Mouse (Mus musculus): ENCODE measurements at regions not wholly inside any gene's neighbourhood (a gene's known extent, or its start where the extent isn't known, plus 50 kb on each side); places are given as distances from the start of the nearest gene placed in this dataset.
"Not testable (repeated sequence)": the region's sequence is repeated elsewhere in the genome, so short reads cannot be mapped to it uniquely, and the experiment has no call there.

DNA sequence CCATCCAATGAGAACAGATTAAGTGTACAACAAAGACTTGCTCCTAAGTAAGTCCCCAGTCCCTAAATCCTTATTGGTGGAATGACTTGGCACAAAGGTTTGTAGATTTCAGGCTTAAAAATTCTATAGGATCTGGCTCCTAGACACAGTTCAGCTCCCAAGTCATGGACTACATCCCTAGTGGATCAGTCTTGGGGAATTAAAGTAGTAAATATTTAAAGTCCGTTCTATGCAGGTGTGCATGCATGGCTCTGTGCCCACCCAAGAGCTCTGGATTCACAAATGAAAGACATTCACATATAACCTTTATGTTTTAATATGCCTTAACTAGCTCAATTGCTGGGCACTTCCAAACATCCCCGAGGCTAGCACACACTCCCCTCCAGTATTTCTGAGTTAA, 162.8 kb downstream of the Akr1d1 start:
- no peak for DNase-seq (ENCODE audit: low read depth, low spot score)

DNA sequence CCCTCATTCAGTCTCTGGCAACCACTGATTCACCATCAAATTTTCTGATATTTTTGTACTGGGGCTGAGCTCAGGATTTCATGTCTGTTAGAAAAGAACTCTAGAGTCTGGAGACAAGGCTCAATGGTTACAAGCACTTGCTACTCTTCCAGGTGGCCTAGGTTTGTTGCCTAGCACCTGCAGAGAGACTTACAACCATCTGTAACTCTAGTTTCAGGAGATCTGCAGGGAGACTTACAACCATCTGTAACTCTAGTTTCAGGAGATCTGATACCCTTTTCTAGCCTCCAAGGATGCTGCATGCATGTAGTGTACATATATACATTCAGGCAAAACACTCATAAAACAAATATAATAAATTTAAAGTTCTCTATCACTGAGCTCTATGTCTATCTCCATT, 166.1 kb downstream of the Akr1d1 start:
- DNase-seq (ENCODE audit: low read depth, low spot score), result no peak

DNA sequence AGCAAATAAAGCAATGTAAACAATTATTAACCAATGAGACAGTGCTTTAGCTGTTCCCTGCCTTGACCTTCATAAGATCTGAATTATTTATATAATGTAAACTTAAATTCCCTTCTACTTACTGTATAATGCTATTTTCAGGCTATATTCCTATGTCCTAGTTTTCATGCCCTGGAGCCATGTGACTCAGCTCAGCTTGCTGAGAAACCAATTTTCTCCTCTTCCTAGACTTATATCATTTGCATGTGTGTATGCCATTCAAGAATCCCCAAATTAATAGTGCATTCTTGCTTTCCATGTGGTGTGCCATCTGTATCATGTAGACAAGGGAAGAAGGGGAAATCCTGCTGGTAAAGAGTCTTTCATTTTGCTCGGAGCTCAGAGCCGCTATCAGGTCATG, 166.7 kb upstream of the Trim24 start:
- no peak for DNase-seq (ENCODE audit: low read depth, low spot score)

DNA sequence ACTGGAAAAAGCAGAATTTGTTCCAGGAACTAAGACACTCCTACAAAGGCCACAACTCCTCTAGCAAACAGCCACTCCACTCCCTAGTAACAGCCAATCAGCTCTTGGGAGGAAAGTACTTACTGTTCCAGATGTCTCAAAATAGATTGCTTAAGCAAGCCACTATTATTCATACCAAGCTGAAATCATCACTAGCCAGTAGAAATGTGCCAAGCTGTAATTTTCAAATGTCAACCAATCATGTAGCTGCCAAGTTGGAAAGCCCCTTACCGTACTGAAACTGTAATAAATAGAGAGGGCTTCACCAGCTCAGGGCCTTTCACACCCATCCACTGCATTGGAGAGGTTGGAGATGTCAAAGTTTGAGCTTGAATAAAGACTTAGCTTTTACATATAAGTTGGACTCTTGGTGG, 164.9 kb upstream of the Trim24 start:
- no peak for DNase-seq (ENCODE audit: low read depth, low spot score)

DNA sequence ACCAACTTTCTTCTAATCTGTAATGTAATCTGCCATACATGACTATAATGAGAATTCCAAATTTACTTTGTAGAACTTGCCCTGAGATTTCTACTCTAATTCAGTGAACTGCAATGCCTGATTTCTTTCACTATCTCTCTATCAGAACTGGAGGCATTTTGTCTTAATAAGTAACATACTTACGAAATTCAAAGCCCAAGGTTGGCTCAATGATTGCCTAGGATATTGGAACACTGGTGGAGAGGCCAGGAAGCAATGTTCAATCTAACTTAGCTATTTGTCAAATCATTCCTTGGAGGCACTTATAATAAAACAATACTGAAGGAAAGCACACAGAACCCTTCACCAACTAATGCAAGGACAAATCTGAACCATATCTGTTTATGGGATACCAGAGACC, 162.9 kb upstream of the Trim24 start:
- not testable (repeated sequence) for DNase-seq (ENCODE audit: low read depth, low spot score)

DNA sequence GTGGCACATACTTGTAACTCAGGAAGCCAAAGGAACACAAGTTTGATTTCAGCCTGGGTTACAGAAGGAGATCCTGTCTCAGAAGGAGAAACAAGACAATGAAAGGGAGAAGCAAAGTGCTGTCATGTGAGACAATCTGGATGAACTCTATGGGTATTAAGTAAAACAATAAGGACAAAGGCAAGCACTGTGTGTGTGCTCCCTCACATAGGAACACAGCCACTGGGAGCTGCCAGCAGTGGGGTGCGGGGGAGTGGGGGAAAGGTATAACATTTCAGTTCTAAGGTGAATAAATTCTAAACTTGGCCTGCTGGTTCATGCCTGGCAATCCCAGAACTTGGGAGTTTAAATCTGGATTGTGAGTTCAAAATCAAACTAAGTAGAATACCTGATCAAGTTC, 158.8 kb upstream of the Trim24 start:
- no peak for DNase-seq (ENCODE audit: low read depth, low spot score)

DNA sequence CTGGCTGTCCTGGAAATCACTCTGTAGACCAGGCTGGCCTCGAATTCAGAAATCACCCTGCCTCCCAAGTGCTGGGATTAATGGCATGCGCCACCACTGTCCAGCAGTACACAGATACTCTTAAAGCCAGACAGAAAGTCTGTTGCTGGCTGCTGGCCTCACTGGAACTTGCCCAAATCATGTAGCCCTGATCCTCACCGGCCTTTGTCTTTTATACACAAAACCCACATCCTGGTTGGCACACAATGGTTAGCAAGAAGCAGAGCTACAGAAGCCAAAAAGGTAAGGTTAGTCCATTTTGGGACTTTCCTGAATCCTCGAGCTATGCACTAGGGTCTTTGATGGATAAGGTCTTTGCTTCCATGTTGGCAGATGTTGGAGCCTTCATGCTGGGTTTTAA, 157.2 kb upstream of the Trim24 start:
- DNase-seq (ENCODE audit: low read depth, low spot score), result no peak

DNA sequence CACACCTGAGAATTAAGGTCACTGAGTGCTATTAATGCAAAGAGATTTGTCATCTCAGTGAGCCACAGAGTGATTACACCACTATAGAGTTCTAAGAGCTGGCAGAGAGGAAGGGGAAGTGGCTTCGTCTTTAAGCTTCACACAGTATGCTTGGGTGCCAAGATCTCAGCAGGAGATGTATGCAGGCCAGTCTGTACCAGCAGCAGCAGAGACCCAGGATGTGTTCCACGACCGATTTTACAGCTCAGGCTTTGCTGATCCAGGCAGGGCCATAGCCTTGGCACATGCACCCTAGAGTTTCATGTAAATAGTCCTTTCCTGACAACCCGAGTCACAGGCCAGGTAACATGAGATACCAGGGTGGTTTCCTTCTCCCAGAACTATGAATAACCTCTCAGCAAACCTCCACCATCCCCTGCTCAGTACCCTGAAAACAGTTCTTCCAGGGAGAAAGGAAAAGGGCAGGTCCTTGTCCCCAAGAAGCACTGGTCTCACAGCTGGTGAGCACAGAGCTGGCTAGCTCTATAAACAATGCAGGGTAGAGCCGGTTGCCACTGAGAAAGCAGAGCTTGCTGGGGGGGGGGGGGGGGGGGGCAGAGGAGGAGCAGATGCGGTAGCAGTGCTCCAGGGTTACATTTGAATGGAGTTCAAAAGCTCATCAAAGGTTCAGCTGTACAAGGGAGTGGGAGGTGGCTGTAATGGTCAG, 156.2 kb upstream of the Trim24 start:
- no peak for DNase-seq (ENCODE audit: low read depth, low spot score)

DNA sequence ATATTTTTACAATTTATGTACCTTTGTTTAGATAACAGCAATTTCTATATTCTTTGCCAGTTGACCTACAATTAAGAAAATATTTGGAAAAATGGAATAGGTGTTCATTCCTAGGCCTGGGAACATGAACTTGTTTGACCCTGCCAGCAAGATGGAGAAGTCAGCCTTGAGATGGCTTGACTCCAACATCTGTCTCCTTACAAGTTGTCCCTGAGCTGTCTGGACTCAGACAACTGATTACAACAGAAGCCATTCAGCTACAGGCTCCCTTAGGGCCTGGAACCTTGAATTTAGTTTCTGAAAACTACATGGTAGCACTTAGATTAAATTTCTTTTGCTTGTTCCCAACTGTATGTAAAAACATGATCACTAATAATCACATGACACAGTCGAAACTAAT, 148.9 kb upstream of the Trim24 start:
- DNase-seq (ENCODE audit: low read depth, low spot score), result no peak

DNA sequence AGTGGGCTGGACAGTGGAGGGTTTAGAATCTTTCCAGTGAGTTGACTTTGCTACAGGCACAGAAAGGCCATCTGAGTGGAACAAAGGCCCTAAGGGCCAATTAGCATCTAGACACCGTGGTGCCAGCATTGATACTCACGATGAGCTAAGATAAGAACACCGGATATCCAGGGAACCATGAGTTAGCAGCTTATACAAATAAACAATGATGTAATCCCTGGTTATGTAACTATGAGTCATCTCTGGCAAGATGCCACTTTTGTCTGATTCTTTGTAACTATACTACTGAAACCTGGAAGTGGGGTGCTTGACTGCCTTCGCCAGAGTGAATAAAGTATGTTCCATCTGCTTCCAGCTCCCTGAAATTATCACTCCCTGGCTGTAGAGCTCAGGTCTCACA, 147.3 kb upstream of the Trim24 start:
- DNase-seq (ENCODE audit: low read depth, low spot score), result no peak

DNA sequence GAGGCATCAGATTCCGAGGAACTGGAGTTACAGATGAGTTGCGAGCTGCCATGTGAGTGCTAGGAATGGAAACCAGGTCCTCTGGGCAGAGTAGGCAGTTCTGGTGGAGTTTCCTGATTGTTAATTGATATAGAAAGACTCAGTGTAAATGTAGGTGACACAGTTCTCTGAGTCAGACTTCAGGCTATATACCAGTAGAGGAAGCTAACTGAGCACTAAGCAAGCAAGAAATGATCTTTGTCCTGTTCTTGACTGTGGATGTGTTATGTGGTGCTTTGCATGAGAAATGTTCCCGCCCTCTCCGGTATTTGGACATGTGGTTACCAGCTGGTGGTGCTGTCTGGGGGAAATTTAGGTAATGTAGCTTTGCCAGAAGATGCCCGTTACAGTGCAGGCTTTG, 146.4 kb upstream of the Trim24 start:
- DNase-seq (ENCODE audit: low read depth, low spot score), result no peak

DNA sequence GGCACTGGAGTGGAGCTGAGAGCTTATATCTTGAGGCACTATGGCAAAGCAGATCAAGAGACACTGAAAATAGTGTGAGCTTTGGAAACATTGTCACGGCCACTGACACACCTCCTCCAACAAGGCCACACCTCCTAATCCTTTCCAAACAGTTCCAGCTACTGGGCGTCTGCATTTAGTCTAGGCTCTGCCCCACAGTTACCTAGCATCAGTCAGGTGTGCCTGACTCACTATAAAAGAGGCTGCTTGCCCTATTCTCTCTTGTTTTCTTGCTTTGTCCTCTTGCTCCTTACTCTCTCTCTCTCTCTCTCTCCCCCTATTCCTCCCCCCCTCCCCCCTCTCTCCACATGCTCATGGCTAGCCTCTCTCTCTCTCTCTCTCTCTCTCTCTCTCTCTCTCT, 142.0 kb upstream of the Trim24 start:
- DNase-seq (ENCODE audit: low read depth, low spot score), result no peak

DNA sequence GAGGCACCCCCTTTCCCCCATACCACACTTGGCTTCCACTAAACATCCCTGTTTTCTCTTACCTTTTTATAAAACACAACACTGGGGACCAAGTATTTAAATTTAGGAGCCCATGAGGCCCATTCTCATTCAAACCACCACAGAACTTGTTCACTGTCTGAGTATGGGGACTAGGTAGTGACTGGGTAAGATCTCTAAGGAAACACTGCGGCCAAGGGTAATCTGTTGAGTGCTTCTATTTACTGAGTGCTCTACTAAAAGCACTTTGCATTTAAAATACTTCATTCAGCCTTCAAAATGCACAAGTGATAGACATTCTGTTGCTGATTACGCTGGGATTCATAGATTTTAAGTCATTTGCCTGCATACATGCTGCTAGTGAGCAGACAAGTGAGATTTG, 141.4 kb upstream of the Trim24 start:
- no peak for DNase-seq (ENCODE audit: low read depth, low spot score)

DNA sequence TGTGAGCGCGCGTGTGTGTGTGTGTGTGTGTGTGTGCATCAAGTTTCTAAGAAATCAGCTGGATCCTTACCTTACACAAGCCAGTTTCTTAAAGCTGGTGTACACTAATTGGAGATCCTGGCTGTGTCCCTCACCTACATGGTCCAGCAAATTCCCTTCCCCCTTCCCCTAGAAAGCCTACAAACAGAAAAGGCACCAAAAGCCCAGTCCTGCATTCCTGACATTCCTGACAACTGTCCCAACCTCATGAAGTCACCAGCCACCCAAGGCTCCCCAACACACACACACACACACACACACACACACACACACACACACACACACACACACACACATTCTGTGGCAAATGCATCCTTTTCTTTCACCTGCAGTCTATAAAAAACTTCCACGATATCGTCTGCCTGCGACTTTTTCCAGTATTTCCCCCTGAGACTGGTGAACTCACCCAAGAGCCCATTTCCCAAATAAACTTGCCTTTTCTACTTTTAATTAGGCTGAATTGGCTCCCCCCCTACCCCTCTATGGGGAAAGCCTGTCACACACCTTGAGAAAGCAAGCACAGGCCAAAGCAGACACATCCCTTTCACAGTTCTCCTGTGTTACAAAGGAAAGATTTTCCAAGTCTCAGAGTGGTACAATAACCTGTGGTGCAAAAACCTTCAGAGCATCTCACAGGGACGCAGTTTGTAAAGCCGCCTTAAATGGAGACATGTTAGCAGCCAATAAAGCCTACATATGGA, 139.9 kb upstream of the Trim24 start:
- no peak for DNase-seq (ENCODE audit: low read depth, low spot score)

DNA sequence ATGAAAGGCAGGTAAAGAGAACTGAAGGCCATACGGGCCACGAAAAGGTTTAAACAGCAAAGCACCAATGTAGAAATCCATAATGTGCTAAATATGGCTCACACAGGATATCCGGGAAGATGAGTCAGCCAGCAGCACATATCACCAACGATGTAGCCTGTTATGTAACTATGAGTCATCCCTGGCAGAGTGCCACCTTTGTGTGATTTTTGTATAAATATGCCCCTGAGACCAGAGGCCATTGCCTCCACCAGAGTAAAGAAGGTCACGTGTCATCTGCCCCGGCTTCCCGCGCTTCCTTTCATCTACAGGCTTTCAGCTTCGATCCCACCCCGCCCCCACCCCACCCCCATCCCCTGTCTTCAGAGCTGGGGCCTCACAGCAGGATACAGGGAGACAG, 138.2 kb upstream of the Trim24 start:
- DNase-seq (ENCODE audit: low read depth, low spot score), result no peak

DNA sequence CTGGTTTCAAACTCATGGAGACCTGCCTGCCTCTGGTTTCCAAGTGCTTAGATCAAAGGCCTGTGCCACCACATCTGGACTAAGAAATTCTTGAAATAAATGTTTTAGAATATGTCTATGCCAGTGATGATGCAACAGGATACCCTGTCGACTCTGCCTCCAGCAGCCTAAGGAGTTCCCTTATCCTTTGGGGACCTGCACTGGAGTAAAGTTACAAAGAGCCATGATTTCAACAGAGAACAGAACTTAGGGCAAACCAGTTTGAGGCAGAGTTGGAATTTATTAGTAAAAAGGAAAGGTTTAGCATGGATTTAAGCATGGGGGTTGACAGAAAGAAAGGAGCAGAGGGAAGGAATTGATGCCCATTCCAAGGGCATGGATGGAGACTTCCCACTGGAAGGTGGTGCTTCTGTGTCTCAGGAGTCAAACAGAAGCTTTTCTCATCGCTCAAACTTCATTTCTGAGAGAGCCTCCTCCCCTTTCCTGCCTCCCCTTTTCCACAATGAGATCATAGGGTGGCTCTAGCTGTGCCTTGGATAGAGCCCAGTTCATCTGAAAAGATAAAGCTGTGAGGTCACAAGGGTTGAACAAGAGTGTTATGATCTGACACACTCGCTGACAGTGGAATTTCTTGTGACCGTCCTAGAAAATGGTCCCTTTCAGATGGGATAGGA, 135.2 kb upstream of the Trim24 start:
- no peak for DNase-seq (ENCODE audit: low read depth, low spot score)

DNA sequence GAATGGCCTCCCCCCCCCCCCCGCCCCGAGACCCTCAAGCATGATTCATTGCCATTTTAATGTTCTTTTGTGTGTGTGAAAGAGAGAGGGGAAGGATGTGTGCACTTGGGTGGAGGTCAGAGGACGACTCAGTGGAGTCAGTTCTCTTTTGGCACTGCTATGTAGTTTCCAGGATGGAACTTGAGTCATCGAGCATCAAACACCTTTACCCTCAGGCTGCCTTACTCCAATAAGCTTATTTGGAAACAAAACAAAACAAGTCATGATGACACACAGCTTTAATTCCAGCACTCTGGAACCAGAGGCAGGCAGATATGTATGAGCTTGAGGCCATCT, 134.7 kb upstream of the Trim24 start:
- no peak for DNase-seq (ENCODE audit: low read depth, low spot score)

DNA sequence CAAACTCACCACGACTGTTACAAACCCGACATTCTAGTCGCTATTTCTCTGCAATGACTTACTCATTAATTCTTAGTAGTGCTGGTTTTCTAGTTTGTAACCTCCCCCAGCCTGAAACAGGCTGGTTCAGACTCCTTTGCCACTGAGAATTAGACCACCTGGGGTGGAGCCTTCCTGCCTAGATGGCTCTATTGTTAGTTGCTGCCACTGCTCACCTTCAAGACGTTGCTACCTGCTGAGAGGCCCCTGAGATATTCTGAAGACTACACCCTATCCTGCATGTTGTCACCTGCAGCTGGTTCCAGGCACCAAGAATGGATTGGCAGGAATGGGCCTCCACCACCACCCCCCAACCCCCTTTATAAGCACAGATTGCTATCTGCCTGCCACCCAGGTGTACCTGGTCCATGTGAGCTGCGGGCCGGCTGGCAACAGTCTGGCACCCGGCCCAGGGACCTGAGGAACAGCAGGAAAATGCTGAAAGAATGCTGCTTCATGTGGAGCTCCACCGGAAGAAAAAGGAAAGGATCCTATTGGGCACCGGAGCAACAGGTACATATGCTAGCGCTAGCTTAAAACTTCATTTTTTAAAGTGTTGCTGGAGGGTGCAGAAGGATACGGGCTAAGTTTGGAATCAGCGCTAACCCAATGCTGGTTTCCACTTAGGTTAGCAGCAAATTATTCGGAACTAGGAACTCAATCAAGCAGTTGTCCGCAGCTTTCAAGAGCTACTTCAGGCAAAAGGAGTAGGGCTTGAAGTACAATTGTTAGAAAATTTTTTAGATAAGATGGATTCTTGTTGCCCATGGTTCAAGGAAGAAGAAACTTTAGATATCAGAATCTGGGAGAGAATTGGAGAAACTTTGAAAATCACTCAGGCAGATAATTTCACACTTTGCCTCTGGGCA, 129.4 kb upstream of the Trim24 start:
- DNase-seq (ENCODE audit: low read depth, low spot score), result no peak

DNA sequence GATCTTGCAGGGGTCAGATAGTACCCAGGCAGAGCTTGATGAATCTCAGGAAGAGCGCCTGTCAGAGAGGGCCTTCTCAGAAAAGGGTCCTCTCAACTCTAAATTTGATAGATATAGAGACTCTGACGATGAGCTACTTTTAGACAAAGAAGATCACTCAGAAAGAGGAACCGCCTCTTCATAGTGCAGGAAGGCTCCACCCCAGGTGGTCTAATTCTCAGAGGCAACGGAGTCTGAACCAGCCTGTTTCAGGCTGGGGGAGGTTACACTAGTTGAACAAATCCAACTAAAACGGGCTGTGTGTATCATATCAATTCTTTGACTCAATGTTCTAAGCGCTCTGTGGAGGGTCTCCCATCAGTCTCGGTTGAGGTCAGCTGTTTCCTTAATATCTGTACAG, 128.7 kb upstream of the Trim24 start:
- DNase-seq (ENCODE audit: low read depth, low spot score), result not testable (repeated sequence)

DNA sequence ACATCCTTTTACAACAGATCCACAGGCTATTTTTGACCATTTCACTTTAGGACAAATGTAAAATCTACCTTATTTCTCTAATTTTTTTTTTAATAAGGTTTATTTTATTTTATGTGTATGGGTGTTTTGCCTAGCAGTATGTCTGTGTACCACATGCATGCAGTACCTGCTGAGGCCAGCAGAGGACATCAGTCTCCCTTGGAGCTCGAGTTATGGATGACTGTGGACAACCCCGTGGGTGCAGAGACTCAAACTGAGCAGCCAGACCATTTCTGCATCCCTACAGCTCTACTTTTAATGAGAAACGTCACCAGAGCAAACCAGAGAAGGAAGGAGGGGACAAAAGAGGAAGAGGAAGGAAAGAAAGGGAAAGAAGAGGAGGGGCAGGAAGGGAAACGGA, 125.9 kb upstream of the Trim24 start:
- DNase-seq (ENCODE audit: low read depth, low spot score), result no peak

DNA sequence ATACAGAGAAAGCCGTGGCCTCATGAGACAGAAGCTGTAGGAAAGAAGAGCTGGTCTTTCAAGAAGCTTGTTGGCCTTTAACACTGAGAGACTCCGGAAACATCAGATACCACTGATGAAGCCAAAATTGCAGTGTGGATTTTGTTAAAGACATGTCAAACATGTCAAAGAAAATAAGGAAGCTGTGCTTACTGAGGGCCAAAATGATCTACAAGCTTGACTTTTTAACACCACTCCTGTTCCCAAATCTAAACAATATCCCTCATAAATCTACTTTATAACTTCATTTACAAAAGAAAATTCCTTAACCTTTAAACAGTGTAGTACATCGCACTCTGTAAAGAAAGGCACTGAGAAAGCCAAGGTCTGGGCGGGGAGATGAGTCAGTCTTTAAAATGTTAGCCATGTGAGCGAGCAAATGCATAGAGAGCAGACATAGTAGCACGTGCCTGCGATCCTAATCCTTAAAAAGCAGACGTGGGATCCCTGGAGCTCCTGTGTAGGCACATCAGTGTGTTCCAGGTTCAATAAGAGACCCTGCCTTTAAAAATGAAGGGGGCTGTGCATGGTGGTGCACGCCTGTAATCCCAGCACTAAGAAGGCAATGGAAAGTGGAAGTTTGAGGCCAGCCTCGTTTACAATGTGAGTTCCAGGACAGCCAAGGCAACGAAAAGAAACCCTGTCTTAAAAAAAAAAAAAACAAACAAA, 125.1 kb upstream of the Trim24 start:
- DNase-seq (ENCODE audit: low read depth, low spot score), result no peak

Measured in WW6 (cell line).